Mouse (Mus musculus) MN1 (cell line): ENCODE measurements around the gene Rpl37.

Experiments used
- DNase-seq: peaks from one replicate; pipeline ENCODE4 v3.0.0-alpha.2; 2016; ENCODE audit warnings: low spot score

The Rpl37 gene

DNA sequence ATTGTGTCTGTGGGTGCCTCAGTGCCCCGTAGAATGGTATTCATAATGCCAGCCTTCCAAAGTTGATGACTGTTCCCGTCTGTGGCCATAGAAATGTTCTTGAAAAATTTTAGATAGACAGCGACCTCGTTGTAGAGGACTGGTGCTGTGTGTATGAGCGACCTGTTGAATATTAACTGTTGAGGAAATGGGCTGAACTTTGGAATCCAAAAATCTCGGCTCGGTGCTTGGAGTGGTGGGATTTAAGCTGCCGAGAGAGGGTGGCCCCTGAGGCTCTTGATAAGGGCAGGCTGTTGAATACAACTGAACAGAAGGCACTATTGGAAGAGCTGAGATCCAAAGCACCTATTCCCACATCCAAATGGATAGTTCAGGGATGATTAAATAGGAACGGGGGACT is 38.2 kb downstream of the Rpl37 start:
- DNase-seq, result no peak

DNA sequence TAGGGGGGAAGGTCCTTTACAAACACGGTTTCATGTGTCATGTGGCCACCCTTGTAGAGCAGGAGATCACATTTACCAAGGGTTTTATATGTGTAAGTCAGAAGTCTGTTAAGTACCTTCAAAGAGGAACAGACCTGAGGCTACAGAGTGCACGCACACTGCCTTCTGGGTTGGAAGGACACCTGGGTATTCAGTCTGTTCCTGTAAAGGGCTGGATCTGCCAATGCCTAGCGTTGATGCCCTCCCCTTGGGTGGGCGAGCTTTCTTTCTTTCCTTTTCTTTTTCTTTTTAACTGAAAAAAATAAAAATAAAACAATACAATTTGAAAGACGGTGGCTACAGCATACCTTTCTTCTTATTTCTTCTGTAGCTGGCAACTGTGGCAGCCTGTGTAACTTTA is 38.6 kb downstream of the Rpl37 start:
- DNase-seq, result no peak

DNA sequence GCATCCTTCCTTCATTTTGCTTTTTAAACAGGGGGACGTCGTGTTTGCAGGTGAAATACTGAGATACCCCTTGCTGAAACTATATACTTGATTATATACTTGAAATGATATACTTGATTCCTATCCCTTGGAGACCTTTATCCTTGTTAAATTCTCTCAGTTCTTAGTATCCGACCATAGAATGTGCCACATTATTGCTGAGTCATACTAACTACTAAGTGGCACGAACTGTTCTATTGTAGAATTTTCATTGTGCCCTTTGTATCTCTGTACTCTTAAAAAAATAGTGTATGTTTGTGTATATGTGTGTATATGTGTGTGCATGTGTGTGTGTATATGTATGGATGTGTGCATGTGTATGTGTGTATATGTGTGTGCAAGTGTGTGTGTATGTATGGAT is 39.9 kb downstream of the Rpl37 start:
- no peak for DNase-seq

DNA sequence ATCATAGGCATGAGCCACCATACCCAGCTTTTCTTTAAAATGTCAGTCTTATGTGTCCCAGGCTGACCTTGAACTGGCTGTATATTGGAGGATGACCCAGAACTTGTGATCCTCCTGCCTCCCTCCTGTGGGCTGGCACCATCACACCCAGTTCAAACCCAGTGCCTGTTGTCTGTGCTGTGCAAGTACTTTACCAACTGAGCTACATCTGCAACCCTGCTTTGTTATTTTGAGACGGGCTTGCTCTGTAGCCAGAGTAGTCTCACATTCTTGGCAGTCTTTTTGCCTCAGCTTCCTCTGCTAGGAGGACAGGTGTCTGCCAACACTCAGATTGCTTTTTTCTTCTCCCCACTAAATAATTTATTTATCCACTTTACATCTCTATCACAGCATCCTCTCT is 40.9 kb downstream of the Rpl37 start:
- no peak for DNase-seq

DNA sequence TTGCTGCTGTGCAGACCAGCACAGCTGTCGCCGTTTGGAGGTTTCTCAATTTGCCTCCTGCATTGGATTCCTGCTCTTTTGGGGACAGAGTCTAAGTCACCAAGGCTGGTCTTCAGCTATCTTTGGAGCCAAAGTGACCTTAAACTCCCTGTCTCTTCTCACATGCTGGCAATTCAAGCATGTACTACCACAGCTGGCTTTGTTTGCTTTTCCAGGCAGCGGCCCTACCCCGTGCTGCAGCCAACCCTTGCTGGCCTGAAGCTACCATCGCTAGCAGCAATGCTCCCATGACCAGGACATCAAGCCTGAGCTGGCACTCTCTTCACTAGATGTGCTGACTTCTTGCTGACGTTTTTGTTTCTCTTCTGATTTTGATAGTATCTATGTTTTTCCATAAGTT is 42.4 kb downstream of the Rpl37 start:
- DNase-seq, result no peak

DNA sequence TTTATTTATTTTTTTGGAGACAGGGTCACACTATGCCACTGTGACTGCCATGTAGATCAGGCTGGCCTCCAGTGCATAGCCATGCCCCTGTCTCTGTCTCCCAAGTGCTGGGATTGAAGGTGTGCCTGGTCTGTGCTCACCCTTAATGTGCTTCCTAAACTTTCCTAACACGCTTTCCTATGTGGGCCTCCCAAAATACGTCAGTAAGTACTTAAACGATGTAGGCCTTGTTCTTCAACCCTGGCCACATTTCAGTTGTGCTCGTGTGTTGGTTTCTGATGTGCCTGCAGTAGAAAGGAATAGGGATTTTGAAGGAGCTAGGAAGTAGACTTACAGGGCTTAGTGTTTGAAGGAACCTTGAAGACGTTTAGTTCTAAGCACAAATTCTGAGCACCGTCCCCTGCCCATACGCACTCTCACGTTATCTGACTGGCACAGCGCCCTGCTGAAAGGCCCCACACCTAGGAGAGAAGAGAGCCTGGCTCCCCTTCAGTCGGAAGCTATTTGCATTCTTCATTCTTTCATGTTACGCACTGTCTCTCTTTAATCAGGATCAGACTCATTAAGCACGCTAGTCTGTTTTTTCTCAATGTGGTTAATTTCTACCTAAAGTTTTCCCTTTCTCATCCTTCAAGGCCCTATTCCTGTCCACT is 48.8 kb downstream of the Rpl37 start:
- DNase-seq, result no peak
